Mouse (Mus musculus) heart, postnatal 25 days (tissue): Measurements from ENCODE around the gene Fcgr2b. TPM values are rescaled to one million over a fixed set of nuclear protein-coding genes. Genes with fewer than 3 reads are reported as not detected.
"Not testable (repeated sequence)": the region's sequence is repeated elsewhere in the genome, so short reads cannot be mapped to it uniquely, and the experiment has no call there.

Experiments used
- DNase-seq: peaks from one replicate; pipeline ENCODE4 v3.0.0; 2022; ENCODE audit warnings: low spot score
- intact Hi-C: fragments of 180-260 bp; cut with DNase I; formaldehyde crosslinking; loops from one replicate; pipeline ENCODE4 v1.15.1; 2025
- total RNA-seq, 2 experiments: library from RNA; stranded (reverse); gene quantifications; 2 replicates each; pipeline ENCODE4 v1.2.3; 2021

Gene Fcgr2b
- total RNA-seq, 2 experiments from 2014 or later, result 6.9 to 7.1 TPM

- DNase-seq, intact Hi-C loops: not testable (repeated sequence)
Observed at GRCm38 (mm10) chr1:170981679-170982078, 5.3 kb upstream of the Fcgr2b start.

- intact Hi-C loops, result loop anchor here (5.0 kb wide), 1 partner anchor 66 kb away; the partner anchor contains the start of gene Fcrlb
- no peak for DNase-seq
Observed at GRCm38 (mm10) chr1:170978601-170979000, 2.3 kb upstream of the Fcgr2b start.

- intact Hi-C loops, result loop anchor here (5.0 kb wide), 1 partner anchor 63 kb away; the partner anchor contains the start of gene Fcrlb
- DNase-seq, result no peak
Observed at GRCm38 (mm10) chr1:170975751-170976161, 591 bp downstream of the Fcgr2b start.

GRCm38 (mm10) chr1:170975350-170975749 is 997 bp downstream of the Fcgr2b start:
- intact Hi-C loops, result loop anchor here (5.0 kb wide), 1 partner anchor 63 kb away; the partner anchor contains the start of gene Fcrlb
- DNase-seq, result not testable (repeated sequence)

- DNase-seq, result no peak
- intact Hi-C loops, result loop anchor here (5.0 kb wide), 1 partner anchor 62 kb away; the partner anchor contains the start of gene Fcrlb
Observed at GRCm38 (mm10) chr1:170974736-170975135, 1.6 kb downstream of the Fcgr2b start.

- no peak for DNase-seq
- intact Hi-C loops, result no loop called here
Observed at GRCm38 (mm10) chr1:170974171-170974570, 2.2 kb downstream of the Fcgr2b start.

- intact Hi-C loops, result no loop called here
Observed at GRCm38 (mm10) chr1:170972936-170973335, 3.4 kb downstream of the Fcgr2b start.

GRCm38 (mm10) chr1:170972494-170972893 is 3.9 kb downstream of the Fcgr2b start:
- no peak for DNase-seq
- intact Hi-C loops, result no loop called here

More at GRCm38 (mm10) chr1:170972936-170973335, 3.4 kb downstream of the Fcgr2b start:
- DNase-seq, result no peak

- DNase-seq, result no peak
- intact Hi-C loops, result no loop called here
Observed at GRCm38 (mm10) chr1:170968576-170968975, 7.8 kb downstream of the Fcgr2b start.

- no peak for DNase-seq
- intact Hi-C loops, result no loop called here
Observed at GRCm38 (mm10) chr1:170967581-170967980, 8.8 kb downstream of the Fcgr2b start.

- intact Hi-C loops, result no loop called here
- DNase-seq, result no peak
Observed at GRCm38 (mm10) chr1:170963087-170963486, 13.3 kb downstream of the Fcgr2b start.

GRCm38 (mm10) chr1:170962301-170962700 is 14.0 kb downstream of the Fcgr2b start:
- intact Hi-C loops, result no loop called here
- no peak for DNase-seq

- intact Hi-C loops, result no loop called here
- DNase-seq, result no peak
Observed at GRCm38 (mm10) chr1:170961101-170961500, 15.2 kb downstream of the Fcgr2b start.

GRCm38 (mm10) chr1:170959791-170960190 is 16.6 kb downstream of the Fcgr2b start:
- no peak for DNase-seq
- intact Hi-C loops, result no loop called here

GRCm38 (mm10) chr1:170958225-170958624 is 18.1 kb downstream of the Fcgr2b start:
- intact Hi-C loops, result no loop called here

GRCm38 (mm10) chr1:170953192-170953591 is 23.2 kb downstream of the Fcgr2b start:
- DNase-seq, result no peak
- intact Hi-C loops, result no loop called here

More at GRCm38 (mm10) chr1:170958225-170958624, 18.1 kb downstream of the Fcgr2b start:
- no peak for DNase-seq

GRCm38 (mm10) chr1:170950772-170951171 is 25.6 kb downstream of the Fcgr2b start:
- DNase-seq, result no peak
- intact Hi-C loops, result no loop called here

- intact Hi-C loops, DNase-seq: not testable (repeated sequence)
Observed at GRCm38 (mm10) chr1:170944908-170945307, 31.4 kb downstream of the Fcgr2b start.

GRCm38 (mm10) chr1:170944151-170944550 is 32.2 kb downstream of the Fcgr2b start:
- intact Hi-C loops, DNase-seq: not testable (repeated sequence)

- intact Hi-C loops, result no loop called here
- no peak for DNase-seq
Observed at GRCm38 (mm10) chr1:170939255-170939654, 37.1 kb downstream of the Fcgr2b start.

- DNase-seq, result no peak
- intact Hi-C loops, result no loop called here
Observed at GRCm38 (mm10) chr1:170934383-170934782, 42.0 kb downstream of the Fcgr2b start.

GRCm38 (mm10) chr1:170933940-170934339 is 42.4 kb downstream of the Fcgr2b start:
- no peak for DNase-seq
- intact Hi-C loops, result no loop called here
